Mouse (Mus musculus): ENCODE measurements around the gene Hoxc12.

Hoxc12 gene

DNA sequence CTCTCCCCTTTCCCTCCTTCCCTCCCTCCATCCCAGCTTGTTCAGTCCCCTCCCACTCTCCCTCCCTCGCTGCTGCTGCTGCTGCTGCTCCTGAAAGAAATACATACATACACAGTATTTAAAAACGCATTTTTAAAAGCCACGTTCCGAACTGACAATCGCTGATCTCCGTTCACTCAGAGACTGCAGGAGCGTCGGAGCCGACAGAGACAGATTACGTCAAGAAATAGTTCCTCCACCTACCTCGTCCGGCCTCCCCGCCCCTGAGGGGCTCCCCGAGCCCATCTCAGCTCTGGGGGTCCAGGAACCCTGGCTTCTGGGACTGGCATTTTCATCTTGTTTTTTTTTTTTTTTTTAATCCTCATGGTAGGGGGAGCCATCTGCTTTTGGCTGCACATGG lies 44.4 kb downstream of the Hoxc12 start:
- in situ Hi-C loops (cut with MboI, MseI) = no loop called here

DNA sequence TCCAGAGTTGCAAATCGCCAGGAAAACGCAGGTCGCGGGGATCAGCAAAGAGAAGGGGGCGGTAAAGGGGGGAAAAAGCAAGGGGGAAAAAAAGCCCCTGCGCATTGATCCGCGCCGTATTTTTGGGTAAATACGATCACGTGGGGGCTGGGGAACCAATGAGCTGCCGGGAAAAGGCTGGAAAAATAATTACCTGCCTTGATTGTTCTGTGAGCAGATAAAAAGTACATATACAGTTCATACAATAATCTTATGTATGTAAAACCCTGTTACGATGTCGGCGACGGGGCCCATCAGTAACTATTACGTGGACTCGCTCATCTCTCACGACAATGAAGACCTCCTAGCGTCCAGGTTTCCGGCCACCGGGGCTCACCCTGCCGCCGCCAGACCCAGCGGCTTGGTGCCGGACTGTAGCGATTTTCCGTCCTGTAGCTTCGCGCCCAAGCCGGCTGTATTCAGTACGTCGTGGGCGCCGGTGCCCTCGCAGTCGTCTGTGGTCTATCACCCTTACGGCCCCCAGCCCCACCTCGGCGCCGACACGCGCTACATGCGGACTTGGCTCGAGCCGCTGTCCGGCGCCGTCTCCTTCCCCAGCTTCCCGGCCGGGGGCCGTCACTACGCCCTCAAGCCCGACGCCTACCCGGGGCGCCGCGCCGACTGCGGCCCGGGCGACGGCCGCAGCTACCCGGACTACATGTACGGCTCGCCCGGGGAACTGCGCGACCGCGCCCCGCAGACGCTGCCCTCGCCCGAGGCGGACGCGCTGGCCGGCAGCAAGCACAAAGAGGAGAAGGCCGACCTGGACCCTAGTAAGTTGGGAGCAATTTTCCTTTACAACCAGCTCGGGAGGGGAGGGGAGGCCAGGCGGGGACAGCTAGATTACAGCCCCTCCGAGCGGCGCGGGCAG lies 45.1 kb downstream of the Hoxc12 start:
- in situ Hi-C loops (cut with MboI, MseI) = no loop called here

DNA sequence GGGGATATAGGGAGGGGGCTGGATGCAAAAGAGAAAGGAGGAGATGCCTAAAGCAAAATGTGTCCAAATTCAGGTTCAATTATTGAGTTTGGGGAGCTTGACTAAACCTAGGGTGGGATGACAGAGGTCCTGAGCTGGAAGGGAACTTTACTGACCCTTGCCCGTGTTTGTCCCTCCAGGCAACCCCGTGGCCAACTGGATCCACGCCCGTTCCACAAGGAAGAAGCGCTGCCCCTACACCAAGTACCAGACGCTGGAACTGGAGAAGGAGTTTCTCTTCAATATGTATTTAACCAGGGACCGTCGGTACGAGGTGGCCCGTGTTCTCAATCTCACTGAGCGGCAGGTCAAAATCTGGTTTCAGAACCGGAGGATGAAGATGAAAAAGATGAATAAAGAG lies 47.2 kb downstream of the Hoxc12 start:
- in situ Hi-C loops (cut with MboI, MseI) = no loop called here

DNA sequence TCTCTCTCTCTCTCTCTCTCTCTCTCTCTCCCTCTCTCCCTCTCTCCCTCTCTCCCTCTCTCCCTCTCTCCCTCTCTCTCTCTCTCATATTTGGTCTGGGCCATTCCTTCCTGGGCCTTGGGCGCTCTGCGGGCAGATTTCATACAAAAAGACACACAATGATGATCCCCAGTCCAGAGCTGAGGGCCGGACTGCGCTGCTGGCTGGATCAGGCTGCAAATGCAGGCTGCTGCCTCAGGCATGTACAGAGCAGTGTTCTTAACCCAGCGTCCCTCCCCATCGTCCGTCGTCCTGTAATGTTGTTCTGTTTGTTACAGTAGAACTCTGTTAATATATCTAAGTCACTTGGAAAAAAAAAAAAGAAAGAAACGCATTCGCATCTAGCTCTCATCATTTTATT lies 48.0 kb downstream of the Hoxc12 start:
- in situ Hi-C loops (cut with MboI, MseI) = no loop called here

- in situ Hi-C loops (cut with MboI, MseI) = loop anchor here (5.0 kb wide), 2 partner anchors 187 to 332 kb away; no protein-coding TSS in a partner anchor
These were observed 48.4 kb downstream of the Hoxc12 start for GRCm38 (mm10) chr15:102984925-102985324.

DNA sequence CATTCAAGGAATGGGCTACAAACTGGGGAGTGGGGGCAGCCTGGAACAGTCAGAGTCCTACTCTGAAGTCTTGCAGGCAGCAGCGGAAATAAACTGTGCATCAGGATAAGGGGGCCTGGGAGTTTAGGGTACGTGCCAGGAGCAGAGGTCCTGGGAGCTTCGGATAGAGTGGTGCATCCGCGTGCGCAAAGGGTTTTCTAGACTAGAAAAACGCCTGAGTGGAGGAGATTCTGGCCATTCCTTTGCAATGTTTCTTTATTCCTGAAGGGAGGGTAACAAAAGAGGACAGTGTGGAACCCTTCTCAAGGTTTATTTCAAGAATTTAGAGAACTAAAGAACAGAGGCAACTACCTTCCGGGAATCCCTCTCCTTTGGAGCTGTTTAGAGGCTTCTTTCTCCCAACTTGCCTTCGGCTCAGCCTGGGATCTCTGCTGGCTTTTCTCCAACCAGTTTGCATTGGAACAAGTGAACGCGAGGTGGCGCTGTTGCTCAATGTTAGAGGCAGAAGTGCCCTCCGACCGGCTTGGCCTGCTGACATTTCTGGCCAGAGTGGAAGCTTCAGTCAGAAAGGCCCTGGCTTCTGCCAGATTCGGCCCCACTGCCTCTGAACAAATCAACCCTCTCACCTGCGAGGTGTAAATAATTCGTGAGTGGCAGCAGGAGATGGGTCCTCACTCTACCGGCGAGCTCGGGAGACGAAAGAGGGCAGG lies 50.7 kb downstream of the Hoxc12 start:
- in situ Hi-C loops (cut with MboI, MseI) = loop anchor here (5.0 kb wide), 2 partner anchors 185 to 330 kb away; no protein-coding TSS in a partner anchor

DNA sequence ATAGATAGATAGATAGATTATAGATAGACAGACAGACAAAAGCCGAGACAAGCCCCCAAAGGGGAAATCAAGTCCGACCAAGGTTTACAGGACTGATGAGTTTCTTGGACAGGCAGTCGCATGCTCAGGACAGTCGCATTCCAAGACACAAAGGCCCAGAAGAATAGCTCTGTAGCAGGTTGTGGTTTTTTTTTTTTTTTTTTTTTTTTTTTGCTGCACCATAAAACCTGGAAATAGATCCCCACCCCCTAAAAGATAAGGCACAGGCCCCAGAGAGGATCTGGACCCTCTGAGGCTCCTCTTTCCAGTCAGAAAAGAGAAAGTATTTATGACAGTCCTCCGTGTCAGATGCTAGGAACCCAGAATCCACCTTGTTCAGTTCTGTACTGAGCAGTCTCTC lies 51.5 kb downstream of the Hoxc12 start:
- in situ Hi-C loops (cut with MboI, MseI) = loop anchor here (5.0 kb wide), 2 partner anchors 184 to 329 kb away; no protein-coding TSS in a partner anchor
